Mouse (Mus musculus): Measurements from ENCODE around the gene Olfr1307.

- TF ChIP-seq CTCF (IDR thresholded peaks at IDR 0.05; ENCODE audit: insufficient read depth, low read length) (no peak), POLR2A (IDR thresholded peaks at IDR 0.05; ENCODE audit: borderline replicate concordance, extremely low read depth, low read depth, low read length) (no peak)
Measured at GRCm38 (mm10) chr2:111990181-111990580, 40.9 kb upstream of the Olfr1307 start, which contains the start of gene Olfr1309.
